Mouse (Mus musculus) C2C12 (cell line): ENCODE results near the gene B3gnt2.

Experiments
- CTCF ChIP-seq: IDR thresholded peaks from one replicate; pipeline ENCODE4 v1.5.1; 2011; ENCODE audit not compliant: control insufficient read depth, insufficient read depth, insufficient read length
- FOSL1 ChIP-seq: IDR thresholded peaks from one replicate; pipeline ENCODE4 v1.8.0; 2011; ENCODE audit warnings: mild to moderate bottlenecking, low read length; ENCODE audit not compliant: poor library complexity, insufficient read depth, severe bottlenecking
- MAX ChIP-seq: IDR thresholded peaks from one replicate; pipeline ENCODE4 v1.6.1; 2011; ENCODE audit warnings: mild to moderate bottlenecking, control low read depth
- USF1 ChIP-seq: IDR thresholded peaks from one replicate; pipeline ENCODE4 v1.6.1; 2011; ENCODE audit warnings: low read depth, mild to moderate bottlenecking, control low read depth, moderate library complexity

DNA sequence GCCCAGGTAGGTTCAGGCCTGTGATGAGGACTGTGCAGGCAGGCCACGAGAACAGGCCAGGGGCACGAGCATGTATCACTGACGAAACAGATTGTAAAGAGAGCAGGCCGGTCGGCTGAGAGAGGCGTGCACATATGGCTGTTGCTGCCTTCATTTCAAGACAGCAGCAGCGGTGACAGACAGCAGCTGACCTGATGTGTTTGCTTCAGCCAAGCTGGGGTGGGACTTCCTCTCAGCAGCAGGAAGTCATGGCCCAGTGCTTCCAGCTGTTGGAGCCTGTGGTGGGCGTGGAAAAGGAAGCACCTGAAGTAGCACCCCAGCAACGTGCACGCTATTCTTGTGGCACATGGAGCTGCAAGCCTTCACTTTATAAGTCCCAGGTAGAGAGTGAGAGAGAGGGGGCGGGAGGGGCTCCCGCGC, 78.0 kb downstream of the B3gnt2 start:
- TF ChIP-seq FOSL1 (no peak), CTCF (no peak), MAX (no peak), USF1 (no peak)
